In genomic region chr11:114467803-114468202, GRCm38 (mm10) we compare ENCODE assay signal across 9 mouse cellular contexts.
DNase-seq lines count a peak whose midpoint lies in the region; ATAC-seq and TF ChIP-seq lines count a peak whose summit lies in the region.
"Had no signal": no experiment of that assay in that cellular context is flagged by ENCODE, and none has a peak within 500 bp of the region (broad histone marks: within the 10 kb centered on the region; RNA-seq: fewer than 3 reads in every experiment).

No protein-coding gene starts in this region.

- no peak for TF ChIP-seq CTCF in layer of hippocampus, adult 2 months (conservative IDR thresholded peaks at IDR 0.05)

- H3K36me3 ChIP-seq in heart, embryonic 12.5 days, result no peaks in the 10 kb centered on the region
- H3K36me3 ChIP-seq in stomach, embryonic 15.5 days, result no peaks in the 10 kb centered on the region
- H3K36me3 ChIP-seq: liver, embryonic 15.5 days had no signal

- H3K4me2 ChIP-seq in heart, embryonic 12.5 days, result peak overlapping the region; percentile 56
- H3K4me2 ChIP-seq in stomach, embryonic 15.5 days, result peak overlapping the region; percentile 39
- H3K4me2 ChIP-seq: liver, embryonic 15.5 days had no signal

- peaks cover 61% of the 10 kb centered on the region for H3K27me3 ChIP-seq in heart, embryonic 12.5 days (replicated peaks)
- peaks cover 11% of the 10 kb centered on the region; the same call in 1 of the 2 replicates for H3K27me3 ChIP-seq in stomach, embryonic 15.5 days (replicated peaks)

- no peak overlapping the region for H3K9ac ChIP-seq in heart, embryonic 12.5 days
- H3K9ac ChIP-seq in stomach, embryonic 15.5 days, result no peak overlapping the region
- H3K9ac ChIP-seq: liver, embryonic 15.5 days had no signal

- H3K4me3 ChIP-seq in heart, embryonic 12.5 days, result no peak overlapping the region
- H3K4me3 ChIP-seq in layer of hippocampus, adult 2 months, result peak overlapping the region; percentile 16; the same call in 1 of the 2 replicates
- H3K4me3 ChIP-seq in stomach, embryonic 15.5 days (replicated peaks), result no peak overlapping the region
- H3K4me3 ChIP-seq: liver, embryonic 15.5 days had no signal

- WGBS in heart, embryonic 12.5 days, result 4% methylated on average over 8 of the region's 8 CpGs
- 5% methylated on average over 8 of the region's 8 CpGs for WGBS in stomach, embryonic 15.5 days

- DNase-seq in cerebellum, adult 11-12 months, result peak; percentile 56
- peak; percentile 36 to 63 for DNase-seq in cerebellum, postnatal 25 days
- DNase-seq in layer of hippocampus, adult 2 months (ENCODE audit: low spot score in 2 of 2), result peak; percentile 59 to 60
- DNase-seq in lung, postnatal 25 days (ENCODE audit: low spot score), result peak; percentile 65

- H3K27ac ChIP-seq in heart, embryonic 12.5 days (ENCODE audit: poor library complexity, severe bottlenecking), result no peak overlapping the region; the same call in 1 of the 2 replicates
- peak overlapping the region; percentile 77 for H3K27ac ChIP-seq in layer of hippocampus, adult 2 months
- H3K27ac ChIP-seq in stomach, embryonic 15.5 days, result peak overlapping the region; percentile 69
- H3K27ac ChIP-seq: liver, embryonic 15.5 days had no signal

- peaks cover 19% of the 10 kb centered on the region for H3K4me1 ChIP-seq in heart, embryonic 12.5 days (replicated peaks)
- H3K4me1 ChIP-seq in stomach, embryonic 15.5 days, result peaks cover 20% of the 10 kb centered on the region; the same call in 1 of the 2 replicates

- no peak for ATAC-seq in cerebellum, adult (ENCODE audit: insufficient number of reproducible peaks, low FRiP score, low TSS enrichment)
- peak; percentile 46; the same call in 1 of the 2 replicates for ATAC-seq in heart, embryonic 12.5 days (ENCODE audit: insufficient number of reproducible peaks, low FRiP score)
- no peak; the same call in 1 of the 2 replicates for ATAC-seq in stomach, embryonic 15.5 days (ENCODE audit: insufficient read depth, low FRiP score, low read depth)
- no peak for ATAC-seq in megakaryocyte progenitor cell, adult 5-6 weeks (replicated peaks; ENCODE audit: poor library complexity)

- H3K9me3 ChIP-seq in heart, embryonic 12.5 days (replicated peaks), result peaks cover 5% of the 10 kb centered on the region; the same call in 1 of the 2 replicates
- no peaks in the 10 kb centered on the region for H3K9me3 ChIP-seq in stomach, embryonic 15.5 days
- H3K9me3 ChIP-seq: liver, embryonic 15.5 days had no signal
